Mouse (Mus musculus): ENCODE results near the gene Zfp983. TPM values are rescaled to one million over a fixed set of nuclear protein-coding genes. Genes with fewer than 3 reads are reported as not detected.

Zfp983 gene
- polyA plus RNA-seq, 1 experiment from 2014 or later = 8.5 TPM

Other genes starting within 250 kb of the Zfp983 start
- 2.3 and 3.6 TPM in 2 replicates for gene Zfp54, start 227.4 kb upstream of the Zfp983 start, polyA plus RNA-seq (2014; fragmentation: Nextera tagmentation; extraction: Ambion mirVana)
- gene Zfp51, start 200.2 kb upstream of the Zfp983 start, polyA plus RNA-seq (2014; fragmentation: Nextera tagmentation; extraction: Ambion mirVana) = 16.7 TPM in 2 replicates
- gene Zfp53, start 161.6 kb upstream of the Zfp983 start, polyA plus RNA-seq (2014; fragmentation: Nextera tagmentation; extraction: Ambion mirVana) = 10.9 and 12.4 TPM in 2 replicates
- gene Zfp52, start 115.1 kb upstream of the Zfp983 start, polyA plus RNA-seq (2014; fragmentation: Nextera tagmentation; extraction: Ambion mirVana) = 1.6 TPM in 2 replicates
- 19.5 and 21.3 TPM in 2 replicates for gene Zfp948, start 83.6 kb upstream of the Zfp983 start, polyA plus RNA-seq (2014; fragmentation: Nextera tagmentation; extraction: Ambion mirVana)
- gene Gm10226, start 41.2 kb downstream of the Zfp983 start, polyA plus RNA-seq (2014; fragmentation: Nextera tagmentation; extraction: Ambion mirVana) = 18.2 and 19.4 TPM in 2 replicates
- 25.5 and 27.2 TPM in 2 replicates for gene Zfp760, start 57.1 kb downstream of the Zfp983 start, polyA plus RNA-seq (2014; fragmentation: Nextera tagmentation; extraction: Ambion mirVana)
- gene Zfp229, start 80.2 kb downstream of the Zfp983 start, polyA plus RNA-seq (2014; fragmentation: Nextera tagmentation; extraction: Ambion mirVana) = 8.7 and 10.9 TPM in 2 replicates
- 9.1 and 9.6 TPM in 2 replicates for gene Zfp820, start 195.1 kb downstream of the Zfp983 start, polyA plus RNA-seq (2014; fragmentation: Nextera tagmentation; extraction: Ambion mirVana)